Mouse (Mus musculus) liver, postnatal 0 days (tissue): Measurements from ENCODE around the gene Adamts7.

Experiments
- CTCF ChIP-seq: sonication (generic); IDR thresholded peaks from 2 replicates; pipeline ENCODE4 v1.5.1; 2016; ENCODE audit warnings: antibody characterized with exemption, low read depth
- EP300 ChIP-seq: IDR thresholded peaks from 2 replicates; pipeline ENCODE4 v1.6.1; 2016; ENCODE audit warnings: antibody characterized with exemption, low read depth, mild to moderate bottlenecking

DNA sequence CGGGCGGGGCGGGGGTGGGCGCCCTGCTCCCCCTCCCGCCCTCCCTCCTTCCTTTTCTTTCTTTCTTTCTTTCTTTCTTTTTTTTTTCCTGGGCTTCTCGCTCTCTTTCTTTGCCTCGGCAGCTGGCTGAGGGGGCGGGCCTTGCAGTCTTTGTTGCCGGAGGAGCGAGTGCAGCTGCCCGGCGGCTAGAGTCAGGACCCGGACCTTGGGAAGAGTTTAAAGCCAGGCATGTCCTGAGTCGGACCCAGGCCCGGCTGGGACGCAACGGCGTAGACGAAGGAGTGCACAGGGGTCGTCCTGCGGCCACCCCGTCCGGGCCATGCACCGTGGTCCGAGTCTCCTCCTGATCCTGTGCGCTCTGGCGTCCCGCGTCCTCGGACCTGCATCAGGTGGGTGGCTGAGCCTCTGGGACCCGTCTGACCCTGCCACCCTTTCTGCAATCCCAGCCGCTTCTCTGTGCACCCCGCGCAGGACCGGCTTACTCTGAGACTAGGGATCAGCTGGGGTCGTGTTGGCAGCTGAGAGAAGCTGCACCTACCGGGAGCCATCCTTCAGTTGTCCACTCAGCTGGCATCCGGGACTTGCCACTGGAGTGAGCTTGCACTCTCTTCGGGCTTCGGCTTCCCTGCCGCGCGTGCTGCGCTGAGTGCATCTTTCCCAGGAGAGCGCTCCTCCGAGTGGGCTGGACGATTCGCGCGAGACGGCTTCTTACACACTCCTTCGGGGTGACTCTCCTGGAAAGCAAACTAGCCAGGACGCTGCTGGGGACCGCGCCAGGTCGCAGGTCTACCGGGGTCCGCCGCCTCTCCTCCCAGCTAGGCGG is at the start of gene Adamts7:
- TF ChIP-seq CTCF: no peak
- no peak for TF ChIP-seq EP300
